Mouse (Mus musculus): ENCODE measurements at regions not wholly inside any gene's neighbourhood (a gene's known extent, or its start where the extent isn't known, plus 50 kb on each side); places are given as distances from the start of the nearest gene placed in this dataset.

DNA sequence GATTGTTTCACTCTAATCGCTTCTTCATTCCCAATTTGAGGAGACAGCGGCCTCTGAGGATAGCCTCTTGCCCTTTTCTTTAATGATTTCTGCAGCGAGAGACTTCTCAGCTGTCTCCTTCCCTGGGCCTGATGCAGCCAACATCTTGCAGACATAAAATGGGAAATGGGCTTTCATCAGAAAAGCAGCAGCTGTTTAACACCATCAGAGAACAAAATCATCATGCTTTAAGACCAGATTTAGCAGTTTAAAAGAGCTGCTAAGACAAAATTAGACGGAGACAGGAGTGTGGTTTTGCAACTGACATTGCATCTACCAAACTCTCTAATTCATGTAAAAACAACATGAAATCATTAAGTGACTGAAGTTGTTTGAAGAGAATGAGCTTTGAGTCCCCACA lies 431.2 kb upstream of the Gm10295 start:
- no peaks in the 10 kb centered on the region for H3K4me1 ChIP-seq (replicated peaks)
- no peak overlapping the region for H3K4me3 ChIP-seq
- no peaks in the 10 kb centered on the region for H3K27me3 ChIP-seq
- no peak overlapping the region for H3K27ac ChIP-seq
- 75% methylated on average over 4 of the region's 4 CpGs for WGBS
- ATAC-seq (replicated peaks; ENCODE audit: insufficient number of reproducible peaks, insufficient read depth, low FRiP score, low read depth): no peak
- no peak overlapping the region for H3K9ac ChIP-seq
- no peaks in the 10 kb centered on the region for H3K36me3 ChIP-seq
- no peaks in the 10 kb centered on the region for H3K9me3 ChIP-seq (replicated peaks)
- no peak overlapping the region for H3K4me2 ChIP-seq

DNA sequence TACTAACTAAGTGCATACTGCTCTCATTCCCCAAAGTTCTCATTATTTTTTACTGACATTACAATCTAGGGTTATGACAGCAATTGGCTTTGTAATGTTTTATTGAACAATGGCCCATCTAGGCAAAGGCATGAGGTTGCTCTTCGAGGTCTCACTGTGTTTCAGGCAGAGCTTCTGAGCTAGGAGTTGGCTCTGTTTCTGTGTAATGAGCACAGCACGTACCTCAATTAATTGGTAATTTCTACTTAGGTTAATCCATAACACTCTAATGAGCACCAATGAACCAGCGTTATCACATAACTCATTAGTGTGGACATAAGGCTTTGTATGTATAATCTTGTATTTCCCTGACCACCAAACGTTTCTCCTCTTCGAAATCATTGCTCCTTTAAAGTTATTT lies 398.6 kb upstream of the Gm10295 start:
- Histone ChIP-seq H3K4me2 (no peak overlapping the region), H3K4me1 (replicated peaks) (no peaks in the 10 kb centered on the region), H3K9ac (no peak overlapping the region), H3K9me3 (replicated peaks) (no peaks in the 10 kb centered on the region), H3K27ac (no peak overlapping the region), H3K27me3 (no peaks in the 10 kb centered on the region), H3K4me3 (no peak overlapping the region), H3K36me3 (no peaks in the 10 kb centered on the region)
- no peak for ATAC-seq (replicated peaks; ENCODE audit: insufficient number of reproducible peaks, insufficient read depth, low FRiP score, low read depth)
- WGBS: 81% methylated on average over 5 of the region's 5 CpGs

DNA sequence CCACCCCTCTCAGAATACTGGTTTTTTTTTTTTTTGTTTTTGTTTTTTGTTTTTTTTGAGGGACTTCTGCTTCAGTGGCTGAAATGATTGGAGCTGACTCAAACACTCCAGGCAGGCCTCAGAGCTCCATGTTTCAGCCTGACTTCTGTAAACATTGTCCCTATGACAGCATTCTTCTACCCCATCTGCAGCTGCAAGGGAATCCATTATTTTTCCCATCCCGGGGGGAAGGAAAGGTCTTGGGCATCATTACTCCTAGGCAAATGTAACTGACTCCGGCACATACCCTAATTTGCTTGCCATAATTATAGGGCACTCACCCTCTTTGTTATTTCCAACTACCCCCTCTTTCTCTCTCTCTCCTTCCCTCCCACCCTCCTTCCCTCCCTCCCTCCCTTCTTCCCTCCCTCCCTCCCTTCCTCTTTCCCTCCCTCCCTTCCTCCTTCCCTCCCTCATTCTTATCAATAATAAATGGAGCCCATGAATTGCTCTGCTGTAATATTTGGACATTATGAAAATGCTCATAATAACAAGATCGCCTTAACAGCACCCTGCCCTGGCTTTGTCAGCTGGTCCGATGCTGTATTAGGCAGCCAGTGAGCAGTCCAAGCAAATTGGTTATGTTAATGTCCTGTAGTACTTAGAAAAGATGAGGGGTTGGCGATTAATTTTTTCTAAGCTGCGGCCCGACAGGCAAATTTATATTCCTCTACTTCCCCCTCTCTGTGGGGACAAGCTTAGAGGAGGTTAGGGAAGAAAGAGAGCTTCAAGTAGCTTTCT lies 395.0 kb upstream of the Gm10295 start:
- H3K4me2 ChIP-seq: no peak overlapping the region
- no peak overlapping the region for H3K4me3 ChIP-seq
- ATAC-seq (replicated peaks; ENCODE audit: insufficient number of reproducible peaks, insufficient read depth, low FRiP score, low read depth): no peak
- WGBS: 83% methylated on average over 7 of the region's 7 CpGs
- no peak overlapping the region for H3K27ac ChIP-seq
- no peaks in the 10 kb centered on the region for H3K36me3 ChIP-seq
- H3K4me1 ChIP-seq (replicated peaks): no peaks in the 10 kb centered on the region
- H3K27me3 ChIP-seq: no peaks in the 10 kb centered on the region
- H3K9me3 ChIP-seq (replicated peaks): no peaks in the 10 kb centered on the region
- H3K9ac ChIP-seq: no peak overlapping the region

DNA sequence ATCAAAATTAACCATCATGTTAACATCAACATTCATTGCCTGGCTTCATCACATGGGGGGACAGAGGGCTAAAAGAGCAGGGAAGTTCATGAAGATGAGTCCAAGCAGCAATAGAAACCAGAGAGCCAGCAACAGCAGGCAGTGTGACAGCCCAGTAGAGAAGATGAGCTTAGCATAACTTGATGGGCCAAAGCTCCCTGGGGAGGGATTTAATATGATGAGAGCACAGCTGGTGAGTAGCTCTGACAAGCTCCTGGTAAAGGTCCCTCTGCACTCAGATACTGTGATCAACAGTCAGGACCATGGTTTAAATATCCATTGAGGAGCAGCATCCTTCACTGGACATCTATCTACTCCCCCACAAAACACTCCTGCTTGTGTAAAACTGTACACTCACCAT lies 377.2 kb upstream of the Gm10295 start:
- H3K36me3 ChIP-seq: no peaks in the 10 kb centered on the region
- H3K27ac ChIP-seq: no peak overlapping the region
- H3K4me3 ChIP-seq: no peak overlapping the region
- H3K27me3 ChIP-seq: no peaks in the 10 kb centered on the region
- ATAC-seq (replicated peaks; ENCODE audit: insufficient number of reproducible peaks, insufficient read depth, low FRiP score, low read depth): no peak
- H3K9me3 ChIP-seq (replicated peaks): no peaks in the 10 kb centered on the region
- no peaks in the 10 kb centered on the region for H3K4me1 ChIP-seq (replicated peaks)
- no peak overlapping the region for H3K4me2 ChIP-seq
- H3K9ac ChIP-seq: no peak overlapping the region

DNA sequence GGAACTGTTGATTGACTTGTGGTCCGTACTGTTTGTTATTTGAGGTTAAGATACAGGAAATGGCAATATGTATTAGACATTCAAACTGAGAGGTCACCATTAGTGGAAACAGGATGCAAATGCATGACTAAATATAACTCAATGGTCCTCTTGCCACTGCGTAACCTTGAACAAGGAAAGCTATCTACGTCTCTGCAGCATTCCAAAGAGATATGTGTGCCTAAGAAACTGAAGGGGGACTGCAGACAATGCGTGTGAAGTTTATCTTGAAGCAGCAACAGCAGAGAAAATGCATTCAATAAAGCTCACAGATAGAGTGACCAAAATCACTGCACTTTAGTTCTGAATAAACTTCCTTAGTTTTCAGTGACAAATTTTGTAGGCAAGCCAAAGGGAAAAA lies 356.9 kb upstream of the Gm10295 start:
- Histone ChIP-seq H3K4me2 (no peak overlapping the region), H3K27me3 (0 out of 2 replicates have a peak, but pooled peaks cover 4% of the 10 kb centered on the region), H3K36me3 (no peaks in the 10 kb centered on the region), H3K27ac (no peak overlapping the region), H3K9me3 (replicated peaks) (no peaks in the 10 kb centered on the region), H3K4me1 (replicated peaks) (peaks cover 12% of the 10 kb centered on the region), H3K9ac (no peak overlapping the region), H3K4me3 (no peak overlapping the region)
- ATAC-seq (replicated peaks; ENCODE audit: insufficient number of reproducible peaks, insufficient read depth, low FRiP score, low read depth): no peak
- WGBS: 23% methylated on average over 4 of the region's 4 CpGs

DNA sequence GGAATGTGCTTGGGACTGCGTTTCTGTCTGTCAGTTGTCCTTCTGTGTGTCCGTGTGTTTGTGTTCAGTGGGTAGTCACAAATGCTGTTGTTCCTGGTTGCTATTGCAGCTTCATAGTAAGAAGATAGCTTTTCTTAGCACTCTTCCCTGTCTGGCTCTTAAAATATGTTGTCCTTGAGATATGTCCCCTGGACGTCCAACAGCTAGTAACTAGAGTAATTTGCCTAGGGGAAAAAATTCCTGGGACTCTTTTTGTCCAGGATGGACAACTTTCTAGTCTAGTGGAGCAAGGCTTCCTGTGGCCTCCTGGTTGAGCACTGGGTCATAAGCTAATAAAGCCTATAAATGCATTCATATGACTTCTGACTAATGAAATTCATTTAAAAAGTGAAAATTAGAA lies 354.9 kb upstream of the Gm10295 start:
- no peak for ATAC-seq (replicated peaks; ENCODE audit: insufficient number of reproducible peaks, insufficient read depth, low FRiP score, low read depth)
- no peak overlapping the region for H3K9ac ChIP-seq

DNA sequence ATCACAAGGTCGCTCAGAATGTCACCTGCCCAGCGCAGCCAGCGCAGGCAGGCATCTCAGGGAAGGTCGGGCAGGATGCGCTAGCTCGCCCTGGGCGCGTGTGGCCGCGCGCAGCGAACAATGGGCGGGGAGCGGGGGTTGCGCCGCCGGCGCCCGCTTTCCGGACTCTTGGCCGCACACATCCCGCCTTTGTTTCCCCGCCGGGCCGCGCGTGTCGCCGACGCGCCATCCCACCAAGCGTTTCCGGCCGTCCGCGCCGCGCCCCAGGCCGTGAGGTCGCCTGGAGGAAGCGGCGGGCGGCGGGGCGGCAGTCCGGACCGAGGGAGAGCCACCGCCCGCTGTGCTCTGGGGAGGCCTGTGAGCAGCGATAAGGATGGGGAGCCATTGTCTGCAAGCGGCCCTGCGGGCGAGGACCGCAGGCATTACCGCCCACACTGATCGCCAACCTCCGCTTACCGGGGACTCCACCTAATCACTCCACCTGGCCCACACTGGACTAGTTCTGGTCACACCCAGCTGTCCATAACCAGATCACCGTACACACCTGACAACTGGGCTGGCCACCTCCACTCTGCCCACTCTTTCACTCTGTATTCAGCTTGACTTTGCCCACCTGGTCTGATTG lies 354.3 kb upstream of the Gm10295 start:
- peak overlapping the region; percentile 53 for H3K27ac ChIP-seq
- H3K4me2 ChIP-seq: peak overlapping the region; percentile 94
- H3K36me3 ChIP-seq: no peaks in the 10 kb centered on the region
- H3K9me3 ChIP-seq (replicated peaks): no peaks in the 10 kb centered on the region
- under 1% methylated on average over 59 of the region's 59 CpGs for WGBS
- H3K4me1 ChIP-seq (replicated peaks): peaks cover 12% of the 10 kb centered on the region
- 0 out of 2 replicates have a peak, but pooled peaks cover 4% of the 10 kb centered on the region for H3K27me3 ChIP-seq
- H3K9ac ChIP-seq: peak overlapping the region; percentile 51
- H3K4me3 ChIP-seq: peak overlapping the region; percentile 56
- ATAC-seq (replicated peaks; ENCODE audit: insufficient number of reproducible peaks, insufficient read depth, low FRiP score, low read depth): peak; percentile 91

More for the DNA sequence above, 354.9 kb upstream of the Gm10295 start:
- Histone ChIP-seq H3K4me3 (peak overlapping the region; percentile 56; the same call in 1 of the 2 replicates), H3K4me1 (replicated peaks) (peaks cover 12% of the 10 kb centered on the region), H3K9me3 (replicated peaks) (no peaks in the 10 kb centered on the region), H3K36me3 (no peaks in the 10 kb centered on the region), H3K27me3 (0 out of 2 replicates have a peak, but pooled peaks cover 4% of the 10 kb centered on the region), H3K4me2 (peak overlapping the region; percentile 94; the same call in 1 of the 2 replicates), H3K27ac (peak overlapping the region; percentile 53; the same call in 1 of the 2 replicates)
- WGBS: 45% methylated on average over 3 of the region's 3 CpGs

DNA sequence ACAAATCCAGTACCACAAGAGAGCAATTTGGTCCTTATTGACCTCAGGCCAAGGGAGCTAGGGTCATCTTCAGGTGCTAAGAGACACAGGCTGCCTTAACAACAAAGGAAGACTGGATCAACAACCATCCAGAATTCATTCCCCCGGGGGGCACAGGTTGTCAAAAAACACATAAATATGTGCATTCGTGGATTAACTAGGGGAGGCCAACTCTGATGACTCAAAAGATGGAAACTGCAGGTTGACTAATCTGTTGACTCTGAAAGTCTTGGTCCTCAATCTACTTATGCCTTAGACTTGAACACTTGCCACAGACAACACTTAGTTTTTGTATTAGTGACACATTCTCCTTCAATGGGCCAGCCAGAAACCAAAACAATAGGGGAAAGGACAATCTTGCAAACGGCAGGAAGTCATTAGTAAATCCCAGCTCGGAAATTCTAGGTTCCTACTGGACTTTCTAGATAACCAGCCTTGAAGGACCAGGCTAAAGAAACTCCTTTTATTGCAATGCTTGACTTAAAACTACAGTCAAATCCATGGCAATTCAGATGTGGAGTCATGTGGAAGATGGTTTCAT lies 353.5 kb upstream of the Gm10295 start:
- no peak for ATAC-seq (replicated peaks; ENCODE audit: insufficient number of reproducible peaks, insufficient read depth, low FRiP score, low read depth)
- H3K9ac ChIP-seq: no peak overlapping the region

More for the DNA sequence above, 353.5 kb upstream of the Gm10295 start:
- 50% methylated on average over 4 of the region's 4 CpGs for WGBS
- Histone ChIP-seq H3K27me3 (0 out of 2 replicates have a peak, but pooled peaks cover 4% of the 10 kb centered on the region), H3K27ac (peak overlapping the region; percentile 20), H3K9me3 (replicated peaks) (no peaks in the 10 kb centered on the region), H3K36me3 (no peaks in the 10 kb centered on the region), H3K4me1 (replicated peaks) (peaks cover 12% of the 10 kb centered on the region), H3K4me2 (peak overlapping the region; percentile 94), H3K4me3 (peak overlapping the region; percentile 56)
